Mouse (Mus musculus) liver, embryonic 11.5 days (tissue): ENCODE measurements around the gene Nkain4. TPM values are rescaled to one million over a fixed set of nuclear protein-coding genes. Genes with fewer than 3 reads are reported as not detected.
A peak's percentile ranks its signal among the peaks of the same experiment; 100 is the strongest.

Source experiments
- ATAC-seq: fragments of 200-750 bp; cut with Nextera tagmentation; replicated peaks from 2 replicates; pipeline ENCODE4 v1.8.0; 2017; ENCODE audit warnings: moderate number of reproducible peaks, mild to moderate bottlenecking, moderate TSS enrichment, moderate library complexity; ENCODE audit not compliant: low FRiP score
- DNase-seq: peaks from one replicate; pipeline ENCODE4 v3.0.0-alpha.2; 2017; ENCODE audit warnings: low spot score
- H3K27ac ChIP-seq: fragments of 300-500 bp; sonication (generic); 2 replicates; pipeline ENCODE4 v1.5.1; 2014; ENCODE audit warnings: mild to moderate bottlenecking, low read depth, low read length, control low read depth
- H3K27me3 ChIP-seq: fragments of 300-500 bp; sonication (generic); replicated peaks from 2 replicates; pipeline ENCODE4 v1.6.1; 2014; ENCODE audit warnings: low read length, mixed read lengths; ENCODE audit not compliant: control insufficient read depth, insufficient read depth
- H3K36me3 ChIP-seq: fragments of 300-500 bp; sonication (generic); 2 replicates; pipeline ENCODE4 v1.6.1; 2014; ENCODE audit warnings: mild to moderate bottlenecking, low read length, moderate library complexity, mixed read lengths; ENCODE audit not compliant: control insufficient read depth, insufficient read depth
- H3K4me1 ChIP-seq: fragments of 300-500 bp; sonication (generic); replicated peaks from 2 replicates; pipeline ENCODE4 v1.6.1; 2014; ENCODE audit warnings: low read length, mixed read lengths; ENCODE audit not compliant: control insufficient read depth, insufficient read depth
- H3K4me2 ChIP-seq: fragments of 300-500 bp; sonication (generic); 2 replicates; pipeline ENCODE4 v1.6.1; 2014; ENCODE audit warnings: mild to moderate bottlenecking, control low read depth, moderate library complexity
- H3K4me3 ChIP-seq: fragments of 300-500 bp; sonication (generic); 2 replicates; pipeline ENCODE4 v1.5.1; 2014; ENCODE audit warnings: low read depth, low read length, control low read depth
- H3K9ac ChIP-seq: fragments of 300-500 bp; sonication (generic); 2 replicates; pipeline ENCODE4 v1.6.1; 2014; ENCODE audit warnings: low read depth, low read length, control low read depth
- H3K9me3 ChIP-seq: fragments of 300-500 bp; sonication (generic); 2 replicates; pipeline ENCODE4 v1.6.1; 2016; ENCODE audit warnings: low read length, inconsistent platforms, mixed read lengths; ENCODE audit not compliant: control insufficient read depth
- WGBS: fragments of 180-500 bp; shearing (Covaris S2); extraction: QIAGEN DNeasy Blood & Tissue Kit; methylation state at CpG from one replicate; pipeline ENCODE4 v1.1.7; 2014; 5-methylcytosine and 5-hydroxymethylcytosine counted together
- polyA plus RNA-seq: library from polyadenylated mRNA; unstranded; fragments of >200 nt; fragmentation: Nextera tagmentation; extraction: Ambion mirVana; gene quantifications from 2 replicates; pipeline ENCODE4 v1.2.1, GENCODE M21; 2014

The Nkain4 gene
- polyA plus RNA-seq, 1 experiment from 2014 or later: 5.3 TPM

DNA sequence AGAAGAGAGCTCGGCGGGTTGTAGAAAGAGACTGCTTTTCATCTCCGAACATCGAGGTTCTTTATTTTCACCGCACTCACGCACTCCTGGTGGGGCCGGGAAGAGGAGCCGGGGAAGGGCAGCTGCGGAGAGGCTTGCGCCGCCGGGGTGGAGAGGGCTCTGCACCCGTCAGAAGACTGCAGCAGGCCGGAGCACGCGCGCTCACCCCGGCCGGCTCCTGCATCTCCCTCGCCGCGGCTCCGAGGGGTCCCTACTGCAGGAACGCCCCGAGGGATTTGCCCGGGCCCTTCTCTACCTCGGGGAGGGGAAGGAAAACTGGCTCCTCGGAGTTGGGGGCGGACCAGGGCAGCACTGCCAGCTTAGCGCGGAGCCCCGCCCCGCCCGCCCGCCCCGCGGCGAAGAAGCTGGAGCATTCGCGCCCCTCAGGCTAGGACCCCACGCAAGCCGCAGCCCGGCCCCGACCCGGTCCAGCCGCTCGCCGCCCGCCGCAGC lies 60.9 kb downstream of the Nkain4 start:
- Histone ChIP-seq H3K9me3 (no peaks in the 10 kb centered on the region), H3K4me3 (peak overlapping the region; percentile 40), H3K36me3 (no peaks in the 10 kb centered on the region), H3K27me3 (peaks cover 92% of the 10 kb centered on the region), H3K27ac (no peak overlapping the region), H3K9ac (no peak overlapping the region), H3K4me1 (peaks cover 10% of the 10 kb centered on the region), H3K4me2 (peak overlapping the region; percentile 66)
- ATAC-seq (no peak), DNase-seq (peak; percentile 48)
- WGBS: 2% methylated on average over 49 of the region's 50 CpGs

DNA sequence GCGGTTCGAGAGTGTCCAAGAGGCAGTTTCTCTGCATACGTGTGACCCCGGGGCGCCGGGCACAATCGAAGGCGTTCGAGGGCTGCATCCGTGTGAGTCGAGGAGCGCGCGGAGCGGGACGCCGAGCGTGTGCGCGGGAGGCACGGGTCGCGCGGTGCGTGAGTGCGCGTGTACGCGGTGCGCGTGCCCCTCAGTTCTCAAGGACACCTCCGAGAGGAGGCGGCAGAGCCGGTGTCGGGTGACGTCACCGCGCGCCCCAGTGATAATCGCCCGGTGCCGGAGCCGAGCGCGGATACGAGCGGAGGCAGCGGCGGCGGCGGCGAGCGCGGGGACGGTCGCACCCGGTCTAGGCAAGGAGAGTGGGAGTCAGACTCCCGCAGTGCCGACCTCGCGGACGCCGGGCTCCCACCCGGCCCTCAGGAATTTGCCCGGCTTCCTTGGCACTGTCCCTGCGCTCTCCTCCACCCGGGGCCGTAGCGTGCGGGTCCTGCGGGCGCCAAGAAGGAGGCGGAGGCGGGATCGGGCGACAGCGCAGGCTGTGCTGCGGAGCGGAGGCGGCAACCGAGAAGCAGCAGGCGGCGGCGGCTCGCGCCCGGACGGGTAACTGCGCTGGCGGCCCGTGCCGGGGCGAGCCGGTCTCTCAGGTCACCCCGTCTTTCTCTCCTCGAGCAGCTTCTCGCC lies 61.5 kb downstream of the Nkain4 start:
- H3K4me2 ChIP-seq: peak overlapping the region; percentile 66
- H3K4me3 ChIP-seq: peak overlapping the region; percentile 40
- no peaks in the 10 kb centered on the region for H3K9me3 ChIP-seq
- DNase-seq (no peak), ATAC-seq (no peak)
- H3K9ac ChIP-seq: no peak overlapping the region
- peaks cover 10% of the 10 kb centered on the region for H3K4me1 ChIP-seq
- H3K27me3 ChIP-seq: peaks cover 98% of the 10 kb centered on the region
- H3K36me3 ChIP-seq: no peaks in the 10 kb centered on the region
- WGBS: 1% methylated on average over 95 of the region's 97 CpGs
- H3K27ac ChIP-seq: no peak overlapping the region

DNA sequence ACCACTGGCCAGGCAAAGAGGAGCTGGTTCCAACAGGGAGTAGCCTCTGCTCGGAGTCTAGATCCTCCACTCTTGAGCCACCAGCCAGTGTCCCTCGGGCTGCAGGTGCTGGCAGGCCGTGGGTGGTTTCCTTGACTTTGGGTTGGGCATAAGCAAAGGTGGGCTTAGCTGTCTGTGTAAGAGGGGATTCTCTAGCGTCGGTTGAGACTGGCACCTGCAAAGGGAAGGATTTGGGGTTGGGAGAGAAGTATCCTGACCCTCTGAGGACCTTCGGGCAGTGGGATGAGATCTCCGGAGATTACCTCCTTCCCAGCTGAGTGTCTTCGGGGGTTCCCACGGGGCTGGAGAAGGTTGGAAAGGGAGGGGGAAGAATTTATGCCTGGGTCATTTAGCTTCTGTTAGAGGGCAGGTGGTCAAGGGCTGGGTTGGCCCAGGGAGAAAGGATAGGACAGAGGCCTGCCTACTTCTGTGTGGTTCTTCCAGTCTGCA lies 62.6 kb downstream of the Nkain4 start:
- Histone ChIP-seq H3K36me3 (no peaks in the 10 kb centered on the region), H3K4me3 (no peak overlapping the region), H3K4me2 (no peak overlapping the region), H3K9ac (no peak overlapping the region), H3K4me1 (peaks cover 10% of the 10 kb centered on the region), H3K9me3 (no peaks in the 10 kb centered on the region), H3K27ac (no peak overlapping the region), H3K27me3 (peaks cover 96% of the 10 kb centered on the region)
- no peak for ATAC-seq
- DNase-seq: no peak
- 13% methylated on average over 9 of the region's 9 CpGs for WGBS

DNA sequence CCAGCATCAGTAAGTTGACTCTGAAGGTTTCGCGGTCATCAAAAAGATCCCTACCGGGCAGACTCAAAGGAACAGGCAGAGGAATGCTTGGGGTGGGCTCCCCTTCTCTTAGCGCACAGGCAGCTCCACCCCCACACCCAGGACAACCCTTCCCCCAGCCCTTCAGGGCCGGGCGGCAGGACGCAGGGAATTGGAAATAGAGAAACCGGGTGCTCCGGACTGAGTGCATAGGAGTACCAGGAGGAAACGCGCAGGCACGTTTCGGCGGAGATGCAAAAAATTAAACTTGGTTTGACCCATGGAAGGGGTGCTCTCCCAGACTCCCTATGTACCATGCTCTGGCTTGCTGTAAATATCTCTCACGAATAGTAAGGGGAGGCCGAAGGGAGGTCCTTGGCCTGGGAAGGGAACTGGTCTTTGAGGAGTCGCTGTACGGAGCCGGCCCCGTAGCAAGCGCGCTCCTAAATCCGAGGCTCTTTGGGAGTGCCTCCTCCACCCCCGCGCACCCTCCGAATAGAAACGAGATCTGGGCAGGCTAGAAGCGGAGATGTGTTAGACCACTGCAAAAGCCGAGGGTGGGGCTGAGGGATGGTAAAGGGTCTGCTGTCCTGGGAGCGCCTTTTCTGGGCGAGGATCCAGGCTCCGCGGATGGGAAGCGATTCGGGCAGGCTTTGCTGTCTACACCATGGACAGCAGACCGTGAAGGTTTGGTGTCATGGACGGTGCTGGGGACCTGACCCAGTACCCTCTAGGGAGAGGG lies 63.2 kb downstream of the Nkain4 start:
- H3K27ac ChIP-seq: no peak overlapping the region
- 2% methylated on average over 37 of the region's 37 CpGs for WGBS
- H3K9me3 ChIP-seq: no peaks in the 10 kb centered on the region
- no peaks in the 10 kb centered on the region for H3K36me3 ChIP-seq
- no peak overlapping the region for H3K4me3 ChIP-seq
- peaks cover 10% of the 10 kb centered on the region for H3K4me1 ChIP-seq
- DNase-seq: no peak
- peaks cover 93% of the 10 kb centered on the region for H3K27me3 ChIP-seq
- no peak overlapping the region for H3K4me2 ChIP-seq
- no peak for ATAC-seq
- no peak overlapping the region for H3K9ac ChIP-seq

DNA sequence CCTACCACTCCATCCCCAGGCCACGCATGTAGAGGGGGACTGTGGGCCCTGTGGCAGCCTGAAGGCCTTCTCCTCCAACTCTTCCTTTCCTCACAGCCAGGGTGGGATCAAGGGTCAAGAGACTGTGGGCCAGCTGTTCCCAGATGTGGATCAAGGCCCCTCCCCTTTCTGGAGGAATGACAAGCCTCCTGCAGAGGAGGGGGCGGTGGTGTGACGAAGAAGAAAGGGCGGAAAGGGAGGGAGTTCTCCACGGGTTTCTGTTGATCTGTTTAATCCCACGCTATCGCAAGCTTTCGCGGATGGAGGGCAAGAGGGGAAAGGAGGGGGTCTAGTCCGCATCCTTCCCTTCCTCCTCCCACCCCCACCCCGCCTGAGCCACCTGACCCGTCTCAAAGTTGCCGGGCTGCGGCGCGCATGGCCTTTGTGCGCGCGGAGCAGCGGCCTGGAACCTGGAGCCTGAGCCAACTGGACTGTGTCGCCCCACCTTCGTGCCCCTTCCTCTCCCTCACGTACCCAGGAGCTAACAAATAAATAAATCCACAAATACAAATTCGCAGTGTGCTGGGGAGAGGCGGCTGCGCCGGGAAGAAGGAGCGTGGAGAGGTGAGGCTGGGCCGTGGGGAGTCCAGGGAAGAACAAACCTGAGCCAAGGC lies 64.0 kb downstream of the Nkain4 start:
- Histone ChIP-seq H3K36me3 (no peaks in the 10 kb centered on the region), H3K4me3 (no peak overlapping the region), H3K4me2 (no peak overlapping the region), H3K9ac (no peak overlapping the region), H3K9me3 (no peaks in the 10 kb centered on the region), H3K27me3 (peaks cover 89% of the 10 kb centered on the region), H3K4me1 (peaks cover 10% of the 10 kb centered on the region), H3K27ac (no peak overlapping the region)
- WGBS: 2% methylated on average over 27 of the region's 29 CpGs
- DNase-seq: no peak
- no peak for ATAC-seq

GRCm38 (mm10) chr2:180889921-180890280 lies 64.6 kb downstream of the Nkain4 start:
- 21% methylated on average over 4 of the region's 4 CpGs for WGBS

DNA sequence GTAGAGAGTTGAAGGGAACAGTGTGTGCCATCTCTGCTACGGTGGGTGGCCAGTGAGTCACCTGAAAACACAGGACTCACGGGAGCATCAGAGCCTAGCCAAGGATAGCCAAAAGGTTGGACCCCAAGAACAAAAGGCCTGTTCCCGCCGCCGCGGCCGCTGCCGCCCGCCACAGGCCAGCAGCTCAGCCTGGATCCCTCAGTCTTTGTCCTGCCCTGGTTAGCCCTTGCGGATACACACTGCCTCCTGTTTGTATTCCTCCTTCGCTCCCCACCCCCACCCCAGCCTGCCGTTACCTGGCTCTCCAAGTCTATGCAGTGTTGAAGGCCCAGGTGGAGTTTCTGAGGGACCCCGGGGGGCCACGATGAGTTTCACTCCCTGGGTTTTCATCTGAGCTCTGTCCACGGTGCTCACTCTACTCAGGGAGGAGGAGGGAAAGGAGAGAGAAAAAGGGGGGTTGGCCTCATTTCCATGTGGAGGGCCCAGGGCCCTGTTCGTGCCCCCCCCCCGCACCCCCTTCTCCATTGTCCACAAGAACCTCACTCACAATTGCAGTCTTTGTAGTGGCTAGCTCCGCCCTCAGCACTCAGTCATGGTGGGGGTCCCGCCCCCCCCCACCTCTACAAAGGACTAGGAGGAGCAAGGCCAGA lies 65.1 kb downstream of the Nkain4 start:
- ATAC-seq: no peak
- Histone ChIP-seq H3K9me3 (no peaks in the 10 kb centered on the region), H3K27me3 (peaks cover 77% of the 10 kb centered on the region), H3K4me1 (peaks cover 10% of the 10 kb centered on the region), H3K4me2 (no peak overlapping the region), H3K36me3 (no peaks in the 10 kb centered on the region), H3K9ac (no peak overlapping the region), H3K27ac (no peak overlapping the region), H3K4me3 (no peak overlapping the region)
- no peak for DNase-seq
- 16% methylated on average over 19 of the region's 19 CpGs for WGBS

More at GRCm38 (mm10) chr2:180889921-180890280, 64.6 kb downstream of the Nkain4 start:
- Histone ChIP-seq H3K27me3 (peaks cover 82% of the 10 kb centered on the region), H3K9ac (no peak overlapping the region), H3K36me3 (no peaks in the 10 kb centered on the region), H3K4me3 (no peak overlapping the region), H3K27ac (no peak overlapping the region), H3K4me2 (no peak overlapping the region), H3K4me1 (peaks cover 10% of the 10 kb centered on the region), H3K9me3 (no peaks in the 10 kb centered on the region)
- ATAC-seq (no peak), DNase-seq (no peak)

DNA sequence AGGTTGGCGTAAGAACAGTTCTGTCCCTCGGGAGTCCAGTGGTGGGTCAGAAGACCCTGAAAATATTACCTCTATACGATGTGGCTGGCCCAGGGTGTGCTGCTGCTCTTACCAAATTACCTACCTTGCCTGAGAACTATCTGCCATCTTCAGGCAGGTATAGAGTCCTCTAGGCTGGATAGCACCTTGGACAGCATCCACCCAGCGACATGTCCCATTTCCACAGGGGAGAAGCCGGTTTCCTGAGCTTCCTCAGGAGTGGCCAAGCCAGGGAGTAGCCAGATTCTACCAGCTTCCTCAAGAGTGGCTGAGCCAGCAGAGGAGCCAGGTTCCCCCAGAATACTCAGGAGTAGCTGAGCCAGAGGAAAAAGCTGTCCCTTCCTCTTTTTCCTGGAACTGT lies 69.2 kb downstream of the Nkain4 start:
- no peaks in the 10 kb centered on the region for H3K36me3 ChIP-seq
- no peak overlapping the region for H3K4me3 ChIP-seq
- H3K27ac ChIP-seq: no peak overlapping the region
- ATAC-seq: no peak
- H3K4me1 ChIP-seq: no peaks in the 10 kb centered on the region
- DNase-seq: no peak
- H3K4me2 ChIP-seq: no peak overlapping the region
- 45% methylated on average over 5 of the region's 5 CpGs for WGBS
- H3K9me3 ChIP-seq: no peaks in the 10 kb centered on the region
- H3K9ac ChIP-seq: no peak overlapping the region
- H3K27me3 ChIP-seq: peaks cover 36% of the 10 kb centered on the region
